Comparison of ENCODE assay signal across 9 mouse cellular contexts in genomic region chr2:169481731-169482465, GRCm38 (mm10).
A peak's percentile ranks its signal among the peaks of the same experiment; 100 is the strongest.
DNase-seq lines count a peak whose midpoint lies in the region; ATAC-seq and TF ChIP-seq lines count a peak whose summit lies in the region.
"Had no signal": no experiment of that assay in that cellular context is flagged by ENCODE, and none has a peak within 500 bp of the region (broad histone marks: within the 10 kb centered on the region; RNA-seq: fewer than 3 reads in every experiment).

No protein-coding gene starts in this region.

- WGBS in kidney, adult 2 months, result 57% methylated on average over 15 of the region's 15 CpGs
- 41% methylated on average over 15 of the region's 15 CpGs for WGBS in kidney, embryonic 15.5 days

- H3K4me2 ChIP-seq in kidney, embryonic 15.5 days, result no peak overlapping the region
- H3K4me2 ChIP-seq: limb, embryonic 12.5 days; stomach, embryonic 15.5 days had no signal

- no peak overlapping the region for H3K9ac ChIP-seq in kidney, embryonic 15.5 days
- H3K9ac ChIP-seq: limb, embryonic 12.5 days; stomach, embryonic 15.5 days had no signal

- no peak for ATAC-seq in kidney, embryonic 15.5 days (replicated peaks; ENCODE audit: low FRiP score)

- no peaks in the 10 kb centered on the region for H3K4me1 ChIP-seq in kidney, adult 2 months (ENCODE audit: control insufficient read depth, insufficient read depth, low read length)
- H3K4me1 ChIP-seq in kidney, embryonic 15.5 days, result peaks cover 19% of the 10 kb centered on the region

- no peaks in the 10 kb centered on the region for H3K36me3 ChIP-seq in kidney, adult 2 months (ENCODE audit: control insufficient read depth, insufficient read depth, low read length)
- H3K36me3 ChIP-seq in kidney, embryonic 15.5 days, result no peaks in the 10 kb centered on the region
- H3K36me3 ChIP-seq: limb, embryonic 12.5 days; stomach, embryonic 15.5 days had no signal

- DNase-seq in kidney, adult 2 months, result peak; percentile 72
- peak; percentile 9 to 10 for DNase-seq in adrenal gland, postnatal 36 days
- DNase-seq in cerebellum, postnatal 14 days, result peak; percentile 89 to 94
- peak; percentile 54 to 76 for DNase-seq in kidney, postnatal 25 days
- no peak for DNase-seq in frontal cortex, postnatal 14 days (ENCODE audit: low spot score in 2 of 2)
- DNase-seq in right cerebral cortex, postnatal 4 days, result no peak

- no peak overlapping the region for H3K4me3 ChIP-seq in kidney, adult 2 months (ENCODE audit: insufficient read depth, low read depth, low read length)
- H3K4me3 ChIP-seq in kidney, embryonic 15.5 days (replicated peaks), result no peak overlapping the region
- H3K4me3 ChIP-seq: limb, embryonic 12.5 days; stomach, embryonic 15.5 days had no signal

- no peak for TF ChIP-seq POLR2A in kidney, adult 2 months (IDR thresholded peaks at IDR 0.05; ENCODE audit: low read depth, low read length)

- no peaks in the 10 kb centered on the region for H3K27me3 ChIP-seq in kidney, adult 2 months (replicated peaks; ENCODE audit: control insufficient read depth, insufficient read depth, low read length)
- no peaks in the 10 kb centered on the region for H3K27me3 ChIP-seq in kidney, embryonic 15.5 days
- H3K27me3 ChIP-seq: limb, embryonic 12.5 days; stomach, embryonic 15.5 days had no signal

- TF ChIP-seq CTCF in kidney, adult 2 months (conservative IDR thresholded peaks at IDR 0.05; ENCODE audit: insufficient read depth, insufficient read length, low read depth, low read length), result no peak

- H3K27ac ChIP-seq in kidney, adult 2 months (ENCODE audit: insufficient read depth, low read depth, low read length), result peak overlapping the region; percentile 41; the same call in 1 of the 2 replicates
- H3K27ac ChIP-seq in kidney, embryonic 15.5 days, result no peak overlapping the region
- H3K27ac ChIP-seq: limb, embryonic 12.5 days; stomach, embryonic 15.5 days had no signal

- H3K9me3 ChIP-seq in kidney, embryonic 15.5 days (replicated peaks), result no peaks in the 10 kb centered on the region
- H3K9me3 ChIP-seq: limb, embryonic 12.5 days; stomach, embryonic 15.5 days had no signal

Comparison
In these comparisons a context has a peak if more than half of its experiments do, and no peak if none do; other contexts are left out.
1. DNase-seq: peak in kidney, adult 2 months (single experiment), adrenal gland, postnatal 36 days (2 of 2), cerebellum, postnatal 14 days (2 of 2) and kidney, postnatal 25 days (2 of 2); none in frontal cortex, postnatal 14 days (0 of 2) and right cerebral cortex, postnatal 4 days (single experiment).